Mouse (Mus musculus) myocyte (in vitro differentiated cells): ENCODE results near the gene Mrpl38.

Source experiments
- POLR2AphosphoS2 ChIP-seq: IDR thresholded peaks from one replicate; pipeline ENCODE4 v1.6.1; 2011; ENCODE audit warnings: low read depth, control low read depth; ENCODE audit not compliant: insufficient read length
- TCF12 ChIP-seq: IDR thresholded peaks from one replicate; pipeline ENCODE4 v1.6.1; 2011; ENCODE audit warnings: mild to moderate bottlenecking, control low read depth; ENCODE audit not compliant: poor library complexity, insufficient read depth, severe bottlenecking

- no peak for TF ChIP-seq TCF12
- TF ChIP-seq POLR2AphosphoS2: no peak
These were observed 38.3 kb downstream of the Mrpl38 start for GRCm38 (mm10) chr11:116100385-116100784.
